Mouse (Mus musculus): Measurements from ENCODE around the gene Prex1. TPM values are rescaled to one million over a fixed set of nuclear protein-coding genes. Genes with fewer than 3 reads are reported as not detected.

Prex1 gene
- total and polyA plus RNA-seq, 3 experiments = 5.5 to 19.5 (median 18.5) TPM

GRCm38 (mm10) chr2:166637673-166637990, 76.0 kb downstream of the Prex1 start:
- Histone ChIP-seq H3K9me3 (replicated peaks; ENCODE audit: low read length) (peaks cover 17% of the 10 kb centered on the region), H3K27me3 (replicated peaks) (no peaks in the 10 kb centered on the region), H3K4me2 (ENCODE audit: insufficient read depth, low read depth, poor library complexity, severe bottlenecking) (no peak overlapping the region), H3K9ac (ENCODE audit: insufficient read depth, low read depth) (no peak overlapping the region), H3K4me1 (ENCODE audit: control insufficient read depth in 1 of 2, insufficient read depth in 2 of 2) (peaks cover 0 to 15% of the 10 kb centered on the region in 2 experiments; a peak in 2 of 4 replicates), H3K27ac (ENCODE audit: insufficient read depth, low read depth) (no peak overlapping the region), H3K36me3 (replicated peaks in 1 of 2; ENCODE audit: control insufficient read depth in 1 of 2, insufficient read depth in 1 of 2, low read length in 1 of 2) (peaks cover 17 to 92% of the 10 kb centered on the region in 2 experiments), H3K4me3 (replicated peaks in 1 of 3; ENCODE audit: low read depth in 2 of 3, low read length in 2 of 3, poor library complexity in 1 of 3) (no peak overlapping the region), H3K79me2 (replicated peaks; ENCODE audit: control insufficient read depth, extremely low read depth, insufficient read depth, poor library complexity, severe bottlenecking) (no peaks in the 10 kb centered on the region)
- dilution Hi-C loops (cut with MboI; ENCODE audit: extremely low pct_ligation_motif_present, extremely low pct_unique_long_range_greater_than_20kb, low sequenced_read_pairs) (no loop called here), in situ Hi-C loops (cut with MboI; ENCODE audit: low pct_ligation_motif_present, low pct_unique_long_range_greater_than_20kb, low sequenced_read_pairs) (no loop called here)
- no peak for TF ChIP-seq NELFE (IDR thresholded peaks at IDR 0.05; ENCODE audit: low read depth, low read length)
- TF ChIP-seq BHLHE40 (IDR thresholded peaks at IDR 0.05; ENCODE audit: low read depth, low read length) = no peak
- DNase-seq (ENCODE audit: extremely low read depth) = no peak

GRCm38 (mm10) chr2:166636867-166637672, 76.6 kb downstream of the Prex1 start:
- H3K9ac ChIP-seq (ENCODE audit: insufficient read depth, low read depth) = no peak overlapping the region
- peaks cover 17% of the 10 kb centered on the region for H3K9me3 ChIP-seq (replicated peaks; ENCODE audit: low read length)
- DNase-seq (ENCODE audit: extremely low read depth) = no peak
- no peak overlapping the region for H3K4me2 ChIP-seq (ENCODE audit: insufficient read depth, low read depth, poor library complexity, severe bottlenecking)
- H3K27ac ChIP-seq (ENCODE audit: insufficient read depth, low read depth) = no peak overlapping the region
- H3K4me3 ChIP-seq (replicated peaks in 1 of 3; ENCODE audit: low read depth in 2 of 3, low read length in 2 of 3, poor library complexity in 1 of 3) = no peak overlapping the region
- dilution Hi-C loops (cut with MboI; ENCODE audit: extremely low pct_ligation_motif_present, extremely low pct_unique_long_range_greater_than_20kb, low sequenced_read_pairs) (no loop called here), in situ Hi-C loops (cut with MboI; ENCODE audit: low pct_ligation_motif_present, low pct_unique_long_range_greater_than_20kb, low sequenced_read_pairs) (no loop called here)
- H3K27me3 ChIP-seq (replicated peaks) = no peaks in the 10 kb centered on the region
- H3K36me3 ChIP-seq (replicated peaks in 1 of 2; ENCODE audit: control insufficient read depth in 1 of 2, insufficient read depth in 1 of 2, low read length in 1 of 2) = peaks cover 20 to 92% of the 10 kb centered on the region in 2 experiments
- no peaks in the 10 kb centered on the region for H3K79me2 ChIP-seq (replicated peaks; ENCODE audit: control insufficient read depth, extremely low read depth, insufficient read depth, poor library complexity, severe bottlenecking)
- no peak for TF ChIP-seq ZNF384 (IDR thresholded peaks at IDR 0.05; ENCODE audit: low read depth, low read length)
- no peak for TF ChIP-seq MYC (IDR thresholded peaks at IDR 0.05; ENCODE audit: low read depth, low read length)
- TF ChIP-seq CHD2 (IDR thresholded peaks at IDR 0.05; ENCODE audit: low read length) = no peak
- no peak for TF ChIP-seq KAT2A (IDR thresholded peaks at IDR 0.05; ENCODE audit: insufficient replicate concordance, low read length)
- TF ChIP-seq ZMIZ1 (IDR thresholded peaks at IDR 0.05; ENCODE audit: low read depth, low read length) = no peak
- TF ChIP-seq JUN (IDR thresholded peaks at IDR 0.05; ENCODE audit: insufficient read depth, low read depth, low read length) = no peak
- no peak for TF ChIP-seq RCOR1 (conservative IDR thresholded peaks at IDR 0.05; ENCODE audit: low read depth, low read length)
- TF ChIP-seq UBTF (IDR thresholded peaks at IDR 0.05; ENCODE audit: low read depth, low read length) = no peak
- TF ChIP-seq JUND (conservative IDR thresholded peaks at IDR 0.05; ENCODE audit: low read depth, low read length) = no peak
- no peak for TF ChIP-seq MAZ (IDR thresholded peaks at IDR 0.05; ENCODE audit: low read depth, low read length)
- TF ChIP-seq TBP (conservative IDR thresholded peaks at IDR 0.05; ENCODE audit: low read depth, low read length) = no peak
- H3K4me1 ChIP-seq (ENCODE audit: control insufficient read depth in 1 of 2, insufficient read depth in 2 of 2) = peaks cover 0 to 19% of the 10 kb centered on the region in 2 experiments; a peak in 2 of 4 replicates
